Comparison of ENCODE assay signal across 8 mouse cellular contexts in genomic region chr12:109542635-109543249, GRCm38 (mm10). TPM values are rescaled to one million over a fixed set of nuclear protein-coding genes. Genes with fewer than 3 reads are reported as not detected.
A peak's percentile ranks its signal among the peaks of the same experiment; 100 is the strongest.
DNase-seq lines count a peak whose midpoint lies in the region; ATAC-seq lines count a peak whose summit lies in the region.

No protein-coding gene starts in this region.

- ATAC-seq in CD4-positive, CD25-positive, alpha-beta regulatory T cell, adult 4 months: no peak
- ATAC-seq in hindbrain, embryonic 13.5 days (ENCODE audit: low FRiP score): peak; percentile 53
- ATAC-seq in limb, embryonic 13.5 days (ENCODE audit: low FRiP score, low read depth): peak; percentile 33; the same call in 1 of the 2 replicates
- peak; percentile 55 for ATAC-seq in midbrain, embryonic 14.5 days (ENCODE audit: low FRiP score, low TSS enrichment)
- ATAC-seq in stomach, embryonic 14.5 days (ENCODE audit: insufficient number of reproducible peaks, insufficient read depth, low FRiP score, low read depth): peak; percentile 59

- H3K9me3 ChIP-seq in hindbrain, embryonic 13.5 days: peaks cover 24% of the 10 kb centered on the region
- peaks cover 48% of the 10 kb centered on the region for H3K9me3 ChIP-seq in limb, embryonic 13.5 days
- peaks cover 20% of the 10 kb centered on the region for H3K9me3 ChIP-seq in midbrain, embryonic 14.5 days (ENCODE audit: control insufficient read depth, low read length)
- peaks cover 40% of the 10 kb centered on the region for H3K9me3 ChIP-seq in stomach, embryonic 14.5 days (ENCODE audit: control insufficient read depth, low read depth, low read length)

- no peaks in the 10 kb centered on the region for H3K27me3 ChIP-seq in hindbrain, embryonic 13.5 days
- no peaks in the 10 kb centered on the region for H3K27me3 ChIP-seq in limb, embryonic 13.5 days
- H3K27me3 ChIP-seq in midbrain, embryonic 14.5 days (ENCODE audit: control insufficient read depth, insufficient read depth, low read length): no peaks in the 10 kb centered on the region
- no peaks in the 10 kb centered on the region for H3K27me3 ChIP-seq in stomach, embryonic 14.5 days (ENCODE audit: control insufficient read depth, insufficient read depth, low read length)

- H3K4me3 ChIP-seq in hindbrain, embryonic 13.5 days: peak overlapping the region; percentile 55
- peak overlapping the region; percentile 56 for H3K4me3 ChIP-seq in limb, embryonic 13.5 days
- peak overlapping the region; percentile 48 for H3K4me3 ChIP-seq in midbrain, embryonic 14.5 days (replicated peaks; ENCODE audit: low read depth, low read length)
- peak overlapping the region; percentile 51 for H3K4me3 ChIP-seq in stomach, embryonic 14.5 days (ENCODE audit: low read depth, low read length)

- H3K36me3 ChIP-seq in hindbrain, embryonic 13.5 days: peaks cover 30% of the 10 kb centered on the region
- peaks cover 35% of the 10 kb centered on the region for H3K36me3 ChIP-seq in limb, embryonic 13.5 days
- peaks cover 20% of the 10 kb centered on the region for H3K36me3 ChIP-seq in midbrain, embryonic 14.5 days (ENCODE audit: control insufficient read depth, insufficient read depth, low read length)
- H3K36me3 ChIP-seq in stomach, embryonic 14.5 days (ENCODE audit: control insufficient read depth, insufficient read depth, low read length): no peaks in the 10 kb centered on the region

- peaks cover 24% of the 10 kb centered on the region for H3K4me1 ChIP-seq in hindbrain, embryonic 13.5 days (replicated peaks)
- H3K4me1 ChIP-seq in limb, embryonic 13.5 days: peaks cover 10% of the 10 kb centered on the region; the same call in 1 of the 2 replicates
- H3K4me1 ChIP-seq in midbrain, embryonic 14.5 days (ENCODE audit: control insufficient read depth, insufficient read depth, low read length): 0 out of 2 replicates have a peak, but pooled peaks cover 3% of the 10 kb centered on the region
- H3K4me1 ChIP-seq in stomach, embryonic 14.5 days (ENCODE audit: control insufficient read depth, insufficient read depth, low read length): no peaks in the 10 kb centered on the region

- DNase-seq in CD4-positive, CD25-positive, alpha-beta regulatory T cell, adult 2 months (ENCODE audit: low read depth, low spot score): peak; percentile 76
- DNase-seq in c-Kit-negative CD71-positive TER-119-positive erythroid progenitor cells, embryonic 14.5 days (ENCODE audit: low read depth, low spot score): peak; percentile 57
- DNase-seq in fibroblast of lung, adult 2 months (ENCODE audit: low read depth): peak; percentile 56
- DNase-seq in midbrain, embryonic 14.5 days: peak; percentile 89

- H3K27ac ChIP-seq in hindbrain, embryonic 13.5 days: peak overlapping the region; percentile 88
- H3K27ac ChIP-seq in limb, embryonic 13.5 days: no peak overlapping the region
- peak overlapping the region; percentile 73; the same call in 1 of the 2 replicates for H3K27ac ChIP-seq in midbrain, embryonic 14.5 days (replicated peaks; ENCODE audit: low read depth, low read length)
- no peak overlapping the region for H3K27ac ChIP-seq in stomach, embryonic 14.5 days (ENCODE audit: low read length)

- peak overlapping the region; percentile 43 for H3K4me2 ChIP-seq in hindbrain, embryonic 13.5 days
- peak overlapping the region; percentile 58 for H3K4me2 ChIP-seq in limb, embryonic 13.5 days (replicated peaks)
- peak overlapping the region; percentile 55 for H3K4me2 ChIP-seq in midbrain, embryonic 14.5 days (ENCODE audit: low read length)
- peak overlapping the region; percentile 17; the same call in 1 of the 2 replicates for H3K4me2 ChIP-seq in stomach, embryonic 14.5 days (replicated peaks; ENCODE audit: low read depth, low read length)

- peak overlapping the region; percentile 87 for H3K9ac ChIP-seq in hindbrain, embryonic 13.5 days
- H3K9ac ChIP-seq in limb, embryonic 13.5 days: no peak overlapping the region
- peak overlapping the region; percentile 76 for H3K9ac ChIP-seq in midbrain, embryonic 14.5 days (replicated peaks; ENCODE audit: low read length)
- no peak overlapping the region for H3K9ac ChIP-seq in stomach, embryonic 14.5 days (replicated peaks; ENCODE audit: low read depth, low read length)

- 48% methylated on average over 17 of the region's 17 CpGs for WGBS in hindbrain, embryonic 13.5 days
- WGBS in limb, embryonic 13.5 days: 47% methylated on average over 17 of the region's 17 CpGs
- WGBS in midbrain, embryonic 14.5 days: 47% methylated on average over 16 of the region's 17 CpGs
- 36% methylated on average over 17 of the region's 17 CpGs for WGBS in stomach, embryonic 14.5 days

RNA-seq across cellular contexts. Expression of gene Rtl1, which starts 57.4 kb away (rescaled TPM):
- not detected for polyA plus RNA-seq in CD4-positive, CD25-positive, alpha-beta regulatory T cell, adult 4 months (2017; shearing (Covaris generic))
- 1.5 and 2.1 TPM in 2 replicates for polyA plus RNA-seq in hindbrain, embryonic 13.5 days (2015; fragmentation: Nextera tagmentation; extraction: Ambion mirVana)
- polyA plus RNA-seq in limb, embryonic 13.5 days (2015; fragmentation: Nextera tagmentation; extraction: Ambion mirVana): 2.9 and 3.1 TPM in 2 replicates
- 1.2 and 2.0 TPM in 2 replicates for polyA plus RNA-seq in midbrain, embryonic 14.5 days (2014; fragmentation: Nextera tagmentation; extraction: Ambion mirVana)
- 2.6 and 2.8 TPM in 2 replicates for polyA plus RNA-seq in stomach, embryonic 14.5 days (2014; fragmentation: Nextera tagmentation; extraction: Ambion mirVana)

Comparison
In these comparisons a context has a peak if more than half of its experiments do, and no peak if none do; other contexts are left out.
1. H3K27ac ChIP-seq: peak in hindbrain, embryonic 13.5 days (single experiment) and midbrain, embryonic 14.5 days (single experiment); none in limb, embryonic 13.5 days (single experiment) and stomach, embryonic 14.5 days (single experiment).
2. H3K9ac ChIP-seq: peak in hindbrain, embryonic 13.5 days (single experiment) and midbrain, embryonic 14.5 days (single experiment); none in limb, embryonic 13.5 days (single experiment) and stomach, embryonic 14.5 days (single experiment).
3. Peak in every context shown above with its lines, with median percentiles within 50 percentile points of each other: DNase-seq, H3K4me2 ChIP-seq and H3K4me3 ChIP-seq.